Mouse (Mus musculus): ENCODE measurements at regions not wholly inside any gene's neighbourhood (a gene's known extent, or its start where the extent isn't known, plus 50 kb on each side); places are given as distances from the start of the nearest gene placed in this dataset.
"Not testable (repeated sequence)": the region's sequence is repeated elsewhere in the genome, so short reads cannot be mapped to it uniquely, and the experiment has no call there.

- no peak for DNase-seq
These were observed 52.2 kb downstream of the Gm9817 start for GRCm38 (mm10) chr13:45130516-45131249.

GRCm38 (mm10) chr13:45140616-45141015 is 62.1 kb downstream of the Gm9817 start:
- DNase-seq = no peak

DNA sequence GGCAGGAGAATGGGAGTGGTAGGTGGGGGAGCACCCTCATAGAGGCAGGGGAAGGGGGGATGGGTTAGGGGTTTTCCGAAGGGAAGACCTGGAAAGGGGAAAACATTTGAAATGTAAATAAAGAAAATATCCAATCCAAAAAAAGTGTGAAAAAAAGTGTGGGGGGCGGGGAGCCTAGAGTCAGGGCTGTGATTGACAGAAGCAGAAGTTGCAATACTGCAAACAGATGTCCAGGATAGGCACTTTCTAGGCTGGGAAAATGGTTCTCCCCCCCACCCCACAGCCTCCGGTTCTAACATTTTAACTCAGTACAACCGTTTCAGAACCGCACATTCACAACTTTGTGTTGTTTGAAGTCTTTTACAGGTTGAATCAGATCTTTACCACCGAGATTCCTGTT is 66.6 kb downstream of the Gm9817 start:
- no peak for DNase-seq

DNA sequence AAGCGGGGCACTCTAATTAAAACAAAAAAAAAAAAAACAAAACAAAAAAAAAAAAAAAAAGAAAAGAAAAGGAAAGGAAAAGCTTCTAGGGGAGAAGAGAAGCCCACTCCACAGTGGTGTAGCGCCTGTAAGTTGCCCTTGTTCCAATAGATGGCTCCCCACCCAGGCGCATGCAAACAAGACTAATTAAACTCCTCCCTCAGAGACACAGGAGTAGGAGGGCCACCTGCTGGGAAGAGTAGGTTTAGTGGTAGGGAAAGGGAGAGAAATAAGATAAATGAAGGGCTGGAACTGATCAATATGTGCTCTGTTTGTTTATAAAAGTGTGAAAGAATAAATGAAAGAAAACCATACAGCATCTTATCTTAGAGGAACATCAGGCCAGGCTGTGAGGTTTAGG is 77.7 kb downstream of the Gm9817 start:
- peak; percentile 32 for DNase-seq

GRCm38 (mm10) chr13:45156982-45157381 is 78.5 kb downstream of the Gm9817 start:
- no peak for DNase-seq

DNA sequence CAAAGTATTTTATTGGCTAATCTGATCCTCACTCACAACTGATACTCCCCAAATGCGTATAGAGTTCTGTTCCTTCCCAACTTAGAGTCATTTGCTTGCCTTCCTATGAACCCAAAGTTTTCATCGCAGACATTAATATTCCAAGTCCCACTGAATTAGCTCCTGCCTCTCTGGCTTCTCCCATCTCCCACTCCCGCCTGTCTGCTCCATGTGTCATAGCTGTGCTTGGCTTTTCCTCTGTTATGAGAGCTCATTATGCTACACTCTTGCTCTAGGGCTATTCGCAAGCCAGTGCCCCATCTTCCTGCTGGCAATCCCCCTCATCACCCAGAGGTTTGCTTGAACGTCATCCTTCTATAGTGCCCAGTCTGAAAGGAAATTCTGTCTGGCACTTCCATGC is 81.8 kb downstream of the Gm9817 start:
- DNase-seq = no peak

GRCm38 (mm10) chr13:45164001-45164778 is 85.7 kb downstream of the Gm9817 start:
- DNase-seq = no peak

- DNase-seq = no peak
These were observed 86.7 kb downstream of the Gm9817 start for GRCm38 (mm10) chr13:45165159-45165558.

- DNase-seq = no peak
These were observed 91.2 kb downstream of the Gm9817 start for GRCm38 (mm10) chr13:45169716-45170115.

GRCm38 (mm10) chr13:45173139-45173538 is 94.6 kb downstream of the Gm9817 start:
- no peak for DNase-seq

DNA sequence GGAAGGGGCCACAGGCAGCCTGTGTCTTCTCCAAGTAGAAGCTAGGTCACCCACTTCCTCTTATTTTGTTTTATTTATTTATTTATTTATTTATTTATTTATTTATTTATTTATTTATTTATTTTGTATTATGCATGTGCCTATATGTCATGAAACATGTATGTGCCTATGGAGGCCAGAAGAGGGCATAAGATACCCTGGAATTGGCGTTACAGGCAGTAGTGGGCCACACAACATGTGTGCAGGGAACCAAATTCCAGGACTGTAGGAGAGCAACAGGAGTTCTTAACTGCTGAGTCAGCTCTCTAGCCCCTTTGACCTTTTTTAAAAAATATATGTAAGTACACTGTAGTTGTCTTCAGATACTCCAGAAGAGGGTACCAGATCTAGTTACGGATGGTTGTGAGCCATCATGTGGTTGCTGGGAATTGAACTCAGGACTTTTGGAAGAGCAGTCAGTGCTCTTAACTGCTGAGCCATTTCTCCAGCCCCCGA is 97.3 kb downstream of the Gm9817 start:
- DNase-seq = not testable (repeated sequence)

DNA sequence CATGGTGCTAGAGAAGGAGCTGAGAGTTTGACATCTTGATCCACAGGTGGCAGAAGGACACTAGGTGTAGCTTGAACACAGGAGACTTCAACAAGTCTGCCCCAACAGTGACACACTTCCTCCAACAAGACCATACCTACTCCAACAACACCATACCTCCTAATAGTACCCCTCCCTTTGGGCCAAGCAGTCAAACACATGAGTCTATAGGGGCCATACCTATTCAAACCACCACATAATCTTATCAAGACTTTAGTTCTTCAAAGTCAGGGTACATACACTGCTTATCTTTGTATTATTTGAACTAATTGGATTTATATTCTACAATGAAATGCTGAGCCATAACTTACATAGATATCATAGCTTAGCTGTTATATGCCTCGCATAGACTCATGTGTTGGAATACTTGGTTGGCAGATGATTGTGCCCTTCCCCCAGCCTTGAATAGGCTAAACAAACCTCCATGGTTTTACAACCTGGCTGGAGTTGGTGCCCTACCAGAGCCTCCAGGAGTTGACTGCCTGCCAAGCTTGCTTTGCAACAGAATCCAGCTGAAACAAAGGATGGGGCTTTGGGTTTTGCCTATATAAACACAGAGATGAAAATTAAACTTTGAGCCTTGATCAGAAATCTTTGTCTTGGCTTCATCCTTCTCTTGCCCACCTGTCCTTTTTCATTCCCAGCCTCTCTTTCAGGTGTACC is 103.2 kb downstream of the Gm9817 start:
- DNase-seq = peak; percentile 10

DNA sequence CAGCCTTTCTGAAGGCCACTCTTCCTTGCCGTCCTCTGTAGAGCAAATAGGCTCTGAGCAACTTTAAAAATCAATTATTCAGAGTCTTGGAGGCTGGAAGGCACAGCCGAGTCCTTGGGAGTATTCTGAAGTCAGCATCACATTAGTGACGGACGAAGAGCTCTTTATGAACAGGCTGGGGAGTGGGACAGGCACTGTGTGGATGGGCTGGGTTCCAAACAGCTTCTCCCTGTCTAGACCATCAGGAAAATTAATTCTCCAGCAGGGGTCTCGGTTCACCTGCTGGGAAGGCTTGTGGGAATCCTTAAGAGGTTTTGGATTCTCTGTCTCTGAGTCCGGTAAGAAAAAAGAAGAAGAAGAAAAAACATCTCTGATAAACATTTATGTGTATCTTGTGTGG is 110.9 kb downstream of the Gm9817 start:
- no peak for DNase-seq

- DNase-seq = no peak
These were observed 111.7 kb downstream of the Gm9817 start for GRCm38 (mm10) chr13:45190151-45190550.

- DNase-seq = no peak
These were observed 113.6 kb downstream of the Gm9817 start for GRCm38 (mm10) chr13:45192079-45192478.

GRCm38 (mm10) chr13:45195562-45195961 is 117.1 kb downstream of the Gm9817 start:
- DNase-seq = no peak

- no peak for DNase-seq
These were observed 117.9 kb downstream of the Gm9817 start for GRCm38 (mm10) chr13:45196363-45196762.

- DNase-seq = no peak
These were observed 122.1 kb downstream of the Gm9817 start for GRCm38 (mm10) chr13:45200511-45201120.

- peak; percentile 45 for DNase-seq
These were observed 126.4 kb downstream of the Gm9817 start for GRCm38 (mm10) chr13:45204856-45205255.

DNA sequence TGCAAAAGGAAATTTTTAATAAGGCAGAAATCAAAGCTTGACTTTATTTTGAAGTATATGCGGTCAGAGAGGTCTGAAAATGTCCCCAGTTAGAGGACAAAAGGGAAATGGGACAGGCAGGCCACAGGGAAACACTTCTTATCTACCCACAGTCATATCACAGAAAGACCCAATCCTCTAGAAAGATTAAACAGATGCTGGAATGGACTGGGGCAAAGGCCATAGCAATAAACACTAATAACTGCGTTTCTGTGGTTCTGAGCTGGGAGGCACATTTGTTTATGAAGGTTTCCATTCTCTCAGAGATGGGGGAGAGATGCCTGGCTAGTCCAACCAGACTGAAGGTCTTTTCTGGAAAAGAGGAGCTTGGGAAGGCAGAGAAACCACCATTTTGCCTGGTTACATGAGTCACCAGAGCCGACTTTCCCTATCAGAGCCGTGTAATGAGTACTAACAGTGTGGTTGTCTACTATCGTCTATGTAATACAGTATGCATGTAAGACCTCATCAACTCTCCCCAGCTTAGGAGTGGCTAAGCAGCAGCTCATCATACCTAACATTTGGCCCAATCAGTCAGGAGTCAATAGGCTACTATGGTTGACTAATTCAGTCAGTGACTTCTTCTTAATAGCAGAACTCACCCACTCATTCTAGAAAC is 130.2 kb downstream of the Gm9817 start:
- DNase-seq = no peak

DNA sequence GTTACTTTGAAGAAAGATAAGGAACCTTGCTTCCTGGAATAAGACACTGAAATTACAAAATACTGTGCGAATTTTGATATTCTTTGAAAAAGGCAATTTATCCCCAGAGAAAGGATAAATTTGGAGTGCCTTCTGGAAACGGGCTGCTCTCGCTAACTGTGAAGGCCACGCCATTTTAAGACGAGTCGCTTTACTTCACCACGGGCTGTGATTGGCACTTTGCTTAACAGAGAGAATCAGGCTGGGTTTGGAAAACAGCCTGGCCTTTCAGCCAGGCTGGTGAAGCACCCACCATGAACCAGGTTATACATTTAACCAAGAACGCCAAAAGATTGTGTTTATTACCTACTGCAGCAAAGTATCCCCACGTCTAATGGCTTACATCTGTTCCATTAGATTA is 132.7 kb downstream of the Gm9817 start:
- DNase-seq = no peak

DNA sequence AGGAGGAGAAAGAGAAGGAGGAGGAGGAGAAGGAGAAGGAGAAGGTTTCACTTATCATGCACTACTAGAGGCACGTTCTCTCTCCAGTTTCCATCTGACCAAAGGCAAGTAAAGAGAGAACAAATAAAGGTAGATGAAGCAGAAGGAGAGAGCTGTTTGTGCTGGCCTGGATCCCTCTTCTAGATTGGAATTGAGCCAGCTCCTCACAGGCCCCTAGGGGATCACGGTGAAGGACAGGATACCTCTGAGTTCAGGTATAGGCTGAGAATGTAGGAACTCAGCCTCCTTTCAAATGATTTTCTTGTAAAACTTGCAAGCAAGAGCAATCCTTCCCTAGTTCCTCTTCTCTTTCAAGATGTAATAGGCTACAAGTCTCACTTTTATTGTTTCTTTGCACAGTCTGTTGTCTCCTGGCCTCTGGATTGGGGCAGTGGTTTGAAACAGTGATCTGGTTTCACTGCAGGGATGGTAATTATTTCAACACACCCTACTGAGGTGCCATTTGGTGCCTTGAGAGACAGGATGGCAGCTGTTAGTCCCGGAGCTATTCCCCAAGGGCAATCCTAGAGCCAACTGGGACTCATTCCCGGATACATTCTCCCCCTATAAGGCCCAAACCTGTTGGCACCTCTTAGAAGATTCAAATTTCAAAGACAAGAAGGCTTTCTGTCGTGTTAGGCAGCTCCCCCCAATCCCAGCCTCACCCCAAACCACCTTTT is 134.8 kb downstream of the Gm9817 start:
- DNase-seq = no peak

All from kidney, postnatal 14 days (tissue).